Mouse (Mus musculus): ENCODE data around the gene Obsl1. TPM values are rescaled to one million over a fixed set of nuclear protein-coding genes. Genes with fewer than 3 reads are reported as not detected.

Gene Obsl1
- polyA plus RNA-seq, 1 experiment from 2014 or later, result 19.6 TPM

DNA sequence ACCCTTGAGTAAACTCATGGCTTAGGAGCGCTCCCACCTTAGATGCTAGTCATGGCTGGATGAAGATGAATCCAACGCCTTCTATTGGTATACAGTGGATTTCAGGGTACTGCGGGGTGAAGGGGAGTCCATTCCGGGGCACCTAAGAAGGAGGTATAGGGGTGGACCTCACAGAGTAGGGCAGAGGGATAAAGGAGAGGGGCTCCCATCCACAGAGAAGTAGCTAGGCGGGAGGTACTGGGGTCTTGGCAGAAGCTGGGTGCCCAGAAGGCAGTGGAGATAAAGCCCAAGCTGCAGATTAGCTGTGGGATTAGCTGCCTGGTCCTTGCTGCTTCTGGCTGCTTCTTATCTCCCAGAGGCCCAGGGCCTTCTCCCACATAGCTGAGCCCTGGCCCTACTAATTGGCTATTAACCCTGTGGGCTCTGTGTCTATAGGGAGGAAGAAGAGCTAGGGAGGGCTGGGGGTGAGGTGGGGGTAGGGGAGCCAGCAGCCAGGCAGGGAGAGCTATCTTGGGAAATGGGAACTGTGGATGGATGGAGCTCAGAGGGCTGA lies 42.5 kb downstream of the Obsl1 start:
- H3K27ac ChIP-seq (ENCODE audit: low read length), result no peak overlapping the region
- H3K9ac ChIP-seq (replicated peaks; ENCODE audit: low read depth, low read length), result no peak overlapping the region
- peaks cover 10% of the 10 kb centered on the region for H3K4me1 ChIP-seq (replicated peaks; ENCODE audit: control insufficient read depth, insufficient read depth, low read length)
- no peak overlapping the region for H3K4me2 ChIP-seq (ENCODE audit: low read length)
- H3K4me3 ChIP-seq (replicated peaks; ENCODE audit: low read length), result no peak overlapping the region
- no peak for ATAC-seq
- peaks cover 6% of the 10 kb centered on the region; the same call in 1 of the 2 replicates for H3K27me3 ChIP-seq (replicated peaks; ENCODE audit: control insufficient read depth, insufficient read depth, low read length)
- no peaks in the 10 kb centered on the region for H3K9me3 ChIP-seq (ENCODE audit: control insufficient read depth, low read length)
- WGBS, result 57% methylated on average over 5 of the region's 5 CpGs
- H3K36me3 ChIP-seq (ENCODE audit: control insufficient read depth, insufficient read depth), result no peaks in the 10 kb centered on the region

GRCm38 (mm10) chr1:75462636-75463035 lies 43.6 kb downstream of the Obsl1 start:
- Histone ChIP-seq H3K36me3 (ENCODE audit: control insufficient read depth, insufficient read depth) (no peaks in the 10 kb centered on the region), H3K9me3 (ENCODE audit: control insufficient read depth, low read length) (no peaks in the 10 kb centered on the region), H3K4me1 (replicated peaks; ENCODE audit: control insufficient read depth, insufficient read depth, low read length) (peaks cover 21% of the 10 kb centered on the region), H3K4me2 (ENCODE audit: low read length) (no peak overlapping the region), H3K27ac (ENCODE audit: low read length) (no peak overlapping the region), H3K27me3 (replicated peaks; ENCODE audit: control insufficient read depth, insufficient read depth, low read length) (peaks cover 5% of the 10 kb centered on the region; the same call in 1 of the 2 replicates), H3K4me3 (replicated peaks; ENCODE audit: low read length) (no peak overlapping the region), H3K9ac (replicated peaks; ENCODE audit: low read depth, low read length) (no peak overlapping the region)
- 36% methylated on average over 1 of the region's 1 CpGs for WGBS
- no peak for ATAC-seq

DNA sequence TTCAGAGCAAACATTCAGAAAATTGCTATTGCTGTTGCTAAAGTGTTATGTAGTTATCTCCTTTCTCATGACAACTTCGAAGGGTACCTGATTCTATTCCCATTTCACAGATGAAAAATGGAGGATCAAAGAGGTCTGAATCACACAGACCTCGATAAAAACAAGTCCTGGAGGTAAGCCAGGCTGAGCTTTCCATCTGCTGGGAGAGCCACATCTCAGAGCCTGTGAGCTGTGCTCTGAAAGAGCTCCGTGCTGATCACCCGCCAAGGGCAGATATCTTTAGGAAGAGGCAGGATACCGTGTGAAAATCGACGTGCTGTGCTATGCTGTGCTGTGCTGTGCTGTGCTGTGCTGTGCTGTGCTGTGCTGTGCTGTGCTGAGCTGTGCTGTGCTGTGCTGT lies 46.0 kb downstream of the Obsl1 start:
- Histone ChIP-seq H3K27me3 (replicated peaks; ENCODE audit: control insufficient read depth, insufficient read depth, low read length) (peaks cover 5% of the 10 kb centered on the region; the same call in 1 of the 2 replicates), H3K4me3 (replicated peaks; ENCODE audit: low read length) (no peak overlapping the region), H3K36me3 (ENCODE audit: control insufficient read depth, insufficient read depth) (no peaks in the 10 kb centered on the region), H3K9ac (replicated peaks; ENCODE audit: low read depth, low read length) (no peak overlapping the region), H3K4me1 (replicated peaks; ENCODE audit: control insufficient read depth, insufficient read depth, low read length) (peaks cover 28% of the 10 kb centered on the region), H3K4me2 (ENCODE audit: low read length) (no peak overlapping the region), H3K9me3 (ENCODE audit: control insufficient read depth, low read length) (no peaks in the 10 kb centered on the region), H3K27ac (ENCODE audit: low read length) (no peak overlapping the region)
- 54% methylated on average over 7 of the region's 7 CpGs for WGBS
- no peak for ATAC-seq

GRCm38 (mm10) chr1:75458789-75459684 lies 47.2 kb downstream of the Obsl1 start:
- peaks cover 5% of the 10 kb centered on the region; the same call in 1 of the 2 replicates for H3K27me3 ChIP-seq (replicated peaks; ENCODE audit: control insufficient read depth, insufficient read depth, low read length)
- H3K36me3 ChIP-seq (ENCODE audit: control insufficient read depth, insufficient read depth), result no peaks in the 10 kb centered on the region
- 0 out of 2 replicates have a peak, but pooled peaks have one; percentile 13 for ATAC-seq
- H3K4me1 ChIP-seq (replicated peaks; ENCODE audit: control insufficient read depth, insufficient read depth, low read length), result peaks cover 28% of the 10 kb centered on the region
- no peaks in the 10 kb centered on the region for H3K9me3 ChIP-seq (ENCODE audit: control insufficient read depth, low read length)
- peak overlapping the region; percentile 12; the same call in 1 of the 2 replicates for H3K9ac ChIP-seq (replicated peaks; ENCODE audit: low read depth, low read length)
- H3K27ac ChIP-seq (ENCODE audit: low read length), result no peak overlapping the region
- peak overlapping the region; percentile 56 for H3K4me2 ChIP-seq (ENCODE audit: low read length)
- 12% methylated on average over 23 of the region's 23 CpGs for WGBS
- H3K4me3 ChIP-seq (replicated peaks; ENCODE audit: low read length), result peak overlapping the region; percentile 31

DNA sequence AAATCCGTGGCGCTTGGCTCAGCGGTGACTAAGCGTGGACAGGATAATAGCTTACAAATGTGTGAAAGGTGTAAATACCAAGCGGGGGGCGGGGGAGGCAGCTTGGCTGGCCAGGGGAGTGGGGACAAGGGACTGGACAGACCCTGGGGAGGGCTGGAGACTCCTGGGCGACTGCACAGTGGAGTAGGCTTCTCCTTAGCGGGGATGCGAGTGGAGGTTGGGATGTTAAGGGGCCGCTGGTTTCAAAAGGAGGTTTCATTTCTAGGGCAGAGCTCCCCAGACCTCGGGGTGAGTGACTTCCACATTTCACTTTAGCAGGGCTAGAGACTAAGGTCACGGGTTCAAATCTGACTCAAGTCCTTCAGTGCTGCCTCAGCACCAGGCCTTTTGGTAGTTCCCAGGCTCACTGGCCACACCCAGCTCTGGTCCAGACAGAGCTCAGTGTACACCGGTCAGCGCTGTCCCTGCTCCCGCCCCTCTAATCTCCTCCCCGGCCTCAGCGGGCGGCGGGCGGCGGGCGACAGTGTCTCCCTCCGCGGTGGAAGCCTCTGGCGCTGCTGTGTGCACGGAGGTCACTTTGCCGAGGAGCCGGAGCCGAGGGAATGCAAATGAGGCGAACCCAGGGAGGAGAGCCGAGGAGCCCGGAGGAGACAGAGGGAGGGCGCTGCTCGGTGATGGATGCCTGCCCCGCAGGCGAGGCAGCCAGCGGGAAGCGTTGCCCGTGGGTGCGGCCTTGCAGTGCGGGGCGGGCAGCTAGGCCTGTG lies 48.0 kb downstream of the Obsl1 start:
- Histone ChIP-seq H3K27ac (ENCODE audit: low read length) (no peak overlapping the region), H3K36me3 (ENCODE audit: control insufficient read depth, insufficient read depth) (no peaks in the 10 kb centered on the region)
- 4% methylated on average over 42 of the region's 42 CpGs for WGBS

GRCm38 (mm10) chr1:75457710-75458024 lies 48.6 kb downstream of the Obsl1 start:
- ATAC-seq, result no peak
- Histone ChIP-seq H3K4me3 (replicated peaks; ENCODE audit: low read length) (no peak overlapping the region), H3K9me3 (ENCODE audit: control insufficient read depth, low read length) (no peaks in the 10 kb centered on the region), H3K4me2 (ENCODE audit: low read length) (no peak overlapping the region), H3K27ac (ENCODE audit: low read length) (no peak overlapping the region), H3K36me3 (ENCODE audit: control insufficient read depth, insufficient read depth) (no peaks in the 10 kb centered on the region), H3K27me3 (replicated peaks; ENCODE audit: control insufficient read depth, insufficient read depth, low read length) (peaks cover 5% of the 10 kb centered on the region; the same call in 1 of the 2 replicates), H3K9ac (replicated peaks; ENCODE audit: low read depth, low read length) (no peak overlapping the region; the same call in 1 of the 2 replicates), H3K4me1 (replicated peaks; ENCODE audit: control insufficient read depth, insufficient read depth, low read length) (peaks cover 28% of the 10 kb centered on the region)
- WGBS, result 5% methylated on average over 9 of the region's 10 CpGs

More for the DNA sequence above, 48.0 kb downstream of the Obsl1 start:
- Histone ChIP-seq H3K4me1 (replicated peaks; ENCODE audit: control insufficient read depth, insufficient read depth, low read length) (peaks cover 28% of the 10 kb centered on the region), H3K9ac (replicated peaks; ENCODE audit: low read depth, low read length) (peak overlapping the region; percentile 12), H3K4me2 (ENCODE audit: low read length) (peak overlapping the region; percentile 56), H3K4me3 (replicated peaks; ENCODE audit: low read length) (peak overlapping the region; percentile 31), H3K27me3 (replicated peaks; ENCODE audit: control insufficient read depth, insufficient read depth, low read length) (peaks cover 5% of the 10 kb centered on the region; the same call in 1 of the 2 replicates), H3K9me3 (ENCODE audit: control insufficient read depth, low read length) (no peaks in the 10 kb centered on the region)
- ATAC-seq, result peak; percentile 45

DNA sequence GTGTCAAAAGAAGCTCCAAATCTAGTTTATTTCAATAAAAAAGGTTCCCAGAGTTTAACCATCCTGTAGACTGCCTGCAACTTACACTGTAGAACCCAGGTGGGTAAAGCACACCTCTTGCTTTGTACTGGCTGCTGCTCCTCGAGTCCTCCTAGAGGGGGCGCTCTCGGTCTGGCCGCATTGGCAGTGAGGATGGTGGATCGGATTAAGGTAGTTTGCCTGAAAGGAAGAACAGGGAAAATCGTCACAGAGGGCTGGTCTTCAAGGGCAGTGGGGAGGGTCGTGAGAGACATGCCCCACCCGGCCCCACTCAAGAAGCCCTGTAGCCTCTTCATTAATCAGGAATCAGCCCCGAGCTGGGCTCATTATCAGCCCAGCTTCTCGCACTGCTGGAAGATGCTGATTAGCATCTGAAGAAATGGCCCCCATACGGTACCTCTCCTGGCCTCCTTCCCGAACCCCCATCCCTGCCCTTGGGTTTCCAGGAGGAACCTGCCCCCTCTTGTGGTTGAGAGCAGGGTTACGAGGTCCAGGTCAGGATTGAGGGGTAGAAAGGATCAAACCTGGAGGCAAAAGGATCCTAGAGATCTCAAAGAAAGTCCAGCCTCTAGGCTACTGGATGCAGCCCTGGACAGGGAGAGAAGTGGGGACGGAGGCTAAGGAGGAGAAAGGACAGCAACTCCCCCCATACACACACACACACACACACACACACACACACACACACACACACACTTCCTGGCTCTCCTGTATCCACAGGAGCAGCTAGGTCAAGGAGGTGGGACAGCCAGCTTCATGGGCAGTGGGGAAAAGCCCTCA lies 49.3 kb downstream of the Obsl1 start:
- Histone ChIP-seq H3K9me3 (ENCODE audit: control insufficient read depth, low read length) (no peaks in the 10 kb centered on the region), H3K36me3 (ENCODE audit: control insufficient read depth, insufficient read depth) (no peaks in the 10 kb centered on the region), H3K27ac (ENCODE audit: low read length) (no peak overlapping the region), H3K9ac (replicated peaks; ENCODE audit: low read depth, low read length) (no peak overlapping the region), H3K4me2 (ENCODE audit: low read length) (no peak overlapping the region), H3K27me3 (replicated peaks; ENCODE audit: control insufficient read depth, insufficient read depth, low read length) (peaks cover 11% of the 10 kb centered on the region; the same call in 1 of the 2 replicates), H3K4me3 (replicated peaks; ENCODE audit: low read length) (no peak overlapping the region), H3K4me1 (replicated peaks; ENCODE audit: control insufficient read depth, insufficient read depth, low read length) (peaks cover 28% of the 10 kb centered on the region)
- 5% methylated on average over 14 of the region's 14 CpGs for WGBS
- no peak for ATAC-seq

GRCm38 (mm10) chr1:75455948-75456347 lies 50.3 kb downstream of the Obsl1 start:
- Histone ChIP-seq H3K4me3 (replicated peaks; ENCODE audit: low read length) (no peak overlapping the region), H3K27me3 (replicated peaks; ENCODE audit: control insufficient read depth, insufficient read depth, low read length) (peaks cover 18% of the 10 kb centered on the region), H3K27ac (ENCODE audit: low read length) (no peak overlapping the region), H3K9ac (replicated peaks; ENCODE audit: low read depth, low read length) (no peak overlapping the region), H3K9me3 (ENCODE audit: control insufficient read depth, low read length) (no peaks in the 10 kb centered on the region), H3K36me3 (ENCODE audit: control insufficient read depth, insufficient read depth) (no peaks in the 10 kb centered on the region), H3K4me1 (replicated peaks; ENCODE audit: control insufficient read depth, insufficient read depth, low read length) (peaks cover 28% of the 10 kb centered on the region), H3K4me2 (ENCODE audit: low read length) (no peak overlapping the region)
- 15% methylated on average over 5 of the region's 5 CpGs for WGBS
- ATAC-seq, result peak; percentile 47
